Mouse (Mus musculus): ENCODE data around the gene Agtr1b. TPM values are rescaled to one million over a fixed set of nuclear protein-coding genes. Genes with fewer than 3 reads are reported as not detected.

Agtr1b gene
- polyA plus RNA-seq (2015; fragmentation: Nextera tagmentation; extraction: Ambion mirVana): 0.14 and 0.72 TPM in 2 replicates

GRCm38 (mm10) chr3:20366558-20367522 lies at the start of gene Agtr1b:
TSS of gene Agtr1b (minus strand) at chr3:20367177.

GRCm38 (mm10) chr3:20275633-20276032 lies 91.3 kb downstream of the Agtr1b start, which contains the start of gene Cpb1:
TSS of gene Cpb1 (minus strand) at chr3:20275733.

Other genes starting within 250 kb of the Agtr1b start
- gene Gyg, start 211.9 kb downstream of the Agtr1b start, polyA plus RNA-seq (2015; fragmentation: Nextera tagmentation; extraction: Ambion mirVana): 107 and 119 TPM in 2 replicates
- gene Cpa3, start 125.0 kb downstream of the Agtr1b start, polyA plus RNA-seq (2015; fragmentation: Nextera tagmentation; extraction: Ambion mirVana): 0.25 and 0.35 TPM in 2 replicates
- gene Cpb1, start 91.4 kb downstream of the Agtr1b start, polyA plus RNA-seq (2015; fragmentation: Nextera tagmentation; extraction: Ambion mirVana): 0.35 and 0.79 TPM in 2 replicates